Mouse (Mus musculus): ENCODE data around the gene Tbc1d23. TPM values are rescaled to one million over a fixed set of nuclear protein-coding genes. Genes with fewer than 3 reads are reported as not detected.

Tbc1d23 gene
- total RNA-seq (2023): 61.1 TPM

DNA sequence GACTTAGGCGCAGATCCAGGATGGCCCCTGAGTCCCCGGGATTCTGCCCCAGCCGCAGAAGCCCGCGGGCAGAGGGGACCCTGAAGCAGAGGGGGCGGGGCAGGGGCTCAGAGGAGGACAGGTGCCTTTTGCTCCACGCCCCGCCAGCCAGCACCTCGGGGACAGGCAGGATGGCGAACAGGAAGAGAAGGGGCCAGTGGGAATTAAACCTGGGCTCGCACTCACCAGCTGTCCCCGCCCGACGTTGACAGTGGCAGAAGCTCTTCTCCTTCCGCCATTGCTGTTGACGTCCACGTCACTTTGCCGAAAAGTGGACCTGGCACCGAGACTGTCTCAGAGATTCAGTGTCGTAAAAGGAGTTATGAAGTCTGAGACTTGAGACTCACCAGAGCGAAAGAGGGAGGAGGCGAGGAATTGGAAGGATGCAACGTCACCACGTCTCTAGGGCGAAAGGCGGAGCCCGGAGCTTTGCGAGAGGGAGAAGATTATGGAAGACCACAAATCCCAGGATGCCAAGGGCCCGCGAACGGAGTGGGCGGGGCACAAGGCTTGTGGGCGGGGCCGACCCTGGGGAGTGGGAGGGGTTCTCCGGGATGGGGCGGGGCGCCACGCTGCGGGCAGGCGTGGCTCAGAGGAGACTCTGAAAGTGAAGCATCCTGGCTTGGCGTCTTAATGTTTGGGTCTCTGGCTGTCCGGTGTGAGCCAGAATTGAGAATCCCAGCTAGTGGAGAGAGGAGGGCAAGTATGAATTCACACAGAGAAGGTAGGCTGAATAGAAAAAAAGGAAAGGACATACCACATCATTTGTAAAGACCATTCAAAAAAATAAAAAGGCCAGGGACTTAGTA, at the start of gene Tbc1d23:
Gene Tbc1d23 (minus strand): TSS at position 416 of the 848 bp plus-strand sequence.

DNA sequence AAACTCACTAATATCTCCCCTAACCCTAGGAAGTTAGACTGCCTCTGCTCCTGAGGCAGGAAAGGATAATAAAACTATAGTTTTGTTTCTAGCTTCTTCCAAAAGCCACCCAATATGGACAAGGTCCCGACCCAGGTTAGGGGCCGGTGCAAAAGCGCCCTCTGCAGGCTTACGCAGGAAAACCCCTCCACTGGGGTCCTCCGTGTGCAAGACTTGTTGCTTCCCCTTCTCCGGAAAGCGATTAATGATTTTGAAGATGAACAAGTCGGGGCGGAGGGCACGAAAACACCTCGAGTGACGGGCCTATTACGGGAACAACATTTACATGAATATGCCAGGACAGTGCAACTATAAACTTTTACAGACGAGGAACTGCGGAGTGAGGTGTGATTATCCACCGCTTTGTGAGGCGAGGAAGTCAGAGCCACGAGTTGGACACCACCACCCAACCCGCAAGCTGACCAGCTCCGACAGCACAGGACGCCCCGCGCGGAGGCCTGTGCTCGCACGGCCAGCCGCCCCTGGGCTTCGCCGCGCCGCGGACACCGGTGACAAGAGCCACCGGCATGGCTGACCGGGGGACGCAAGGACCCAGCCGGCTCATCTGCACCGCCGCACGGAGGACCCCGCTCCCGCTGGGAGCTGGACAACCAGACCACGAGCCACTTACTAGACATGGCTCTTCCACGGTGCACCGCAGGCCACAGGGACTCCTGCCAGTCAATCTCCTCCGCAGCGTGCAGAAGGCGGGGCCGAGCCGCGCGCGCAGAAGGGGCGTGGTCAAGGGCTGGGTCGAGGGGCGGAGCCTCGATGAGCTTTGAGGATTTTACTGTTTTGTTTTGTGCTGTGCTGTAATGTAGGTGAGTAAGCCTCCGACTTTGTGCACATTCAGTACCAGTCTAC, 64.4 kb downstream of the Tbc1d23 start, which contains the start of gene Nit2:
Gene Nit2 (minus strand): TSS at position 731 of the 903 bp plus-strand sequence.

DNA sequence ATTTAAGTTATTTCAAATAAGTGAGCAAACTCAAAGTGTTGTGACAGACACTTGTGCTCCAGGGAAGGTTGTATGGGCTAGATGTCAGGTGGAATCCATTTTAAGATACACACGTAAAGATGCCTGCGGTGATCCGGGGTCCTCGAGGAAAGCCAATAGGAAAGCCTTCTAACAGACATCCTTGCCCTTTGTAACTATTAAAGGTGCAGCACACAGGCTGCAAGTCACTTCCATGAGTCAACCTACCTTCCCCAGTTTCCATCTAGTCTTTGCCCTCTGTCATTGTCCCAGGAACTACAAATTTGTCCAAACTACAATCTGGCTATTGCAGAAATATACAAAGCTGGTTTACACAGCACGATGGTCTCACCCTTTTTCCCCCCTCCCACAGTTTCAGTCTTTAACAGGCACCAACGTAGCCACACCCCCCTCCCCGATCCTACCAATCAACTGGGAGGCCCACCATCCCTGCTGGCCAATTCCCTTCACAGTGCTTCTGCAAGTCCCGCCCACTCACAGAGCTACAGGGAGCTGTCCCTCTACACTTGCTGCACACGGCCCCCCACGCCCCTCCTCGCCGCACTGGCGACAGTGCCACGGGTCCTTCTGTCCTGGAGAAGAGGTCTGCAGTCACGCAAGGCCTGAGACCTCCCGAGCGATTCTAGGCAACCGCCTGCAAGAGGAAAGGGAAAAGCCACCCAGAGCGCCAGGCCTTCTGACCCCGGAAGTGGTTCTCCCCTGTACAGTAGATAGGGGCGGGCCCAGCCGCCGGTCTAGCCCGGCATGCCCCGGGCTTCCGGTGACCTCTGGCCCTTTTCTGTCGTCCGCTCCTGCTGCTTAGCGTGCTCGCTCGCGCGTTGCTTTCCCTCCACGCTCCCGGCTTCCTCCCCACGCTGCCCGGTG, 110.1 kb downstream of the Tbc1d23 start, which contains the start of gene Tomm70a:
Gene Tomm70a (plus strand): TSS at position 791 of the 903 bp plus-strand sequence.

Other genes starting within 250 kb of the Tbc1d23 start
- not detected for gene Tmem45a2, start 160.1 kb downstream of the Tbc1d23 start, total RNA-seq (2023)
- 27.2 TPM for gene Tomm70a, start 109.8 kb downstream of the Tbc1d23 start, total RNA-seq (2023)
- gene Nit2, start 64.2 kb downstream of the Tbc1d23 start, total RNA-seq (2023): 27.9 TPM
- 0.44 TPM for gene Tmem30c, start 61.4 kb upstream of the Tbc1d23 start, total RNA-seq (2023)
- gene Filip1l, start 121.6 kb upstream of the Tbc1d23 start, total RNA-seq (2023): 47.3 TPM

Data from CD4-positive naive resting alpha-beta T cell, adult 76 days (primary cell).